Mouse (Mus musculus): Measurements from ENCODE around the gene Lad1. TPM values are rescaled to one million over a fixed set of nuclear protein-coding genes. Genes with fewer than 3 reads are reported as not detected.

The Lad1 gene
- total and polyA plus RNA-seq, 3 experiments = 0.16 TPM; not detected in 2

GRCm38 (mm10) chr1:135778780-135779535 lies 39.4 kb upstream of the Lad1 start, which contains the start of gene Tnni1:
Gene Tnni1 (plus strand): TSS chr1:135779434.
- Histone ChIP-seq H3K27me3 (ENCODE audit: insufficient read depth, low read length) (peaks cover 38% of the 10 kb centered on the region), H3K36me3 (replicated peaks) (no peaks in the 10 kb centered on the region), H3K4me1 (ENCODE audit: insufficient read depth, low read depth, low read length) (peaks cover 18% of the 10 kb centered on the region), H3K9me3 (replicated peaks) (no peaks in the 10 kb centered on the region), H3K4me3 (ENCODE audit: low read depth, low read length) (no peak within 1 kb of the TSS; the same call in 1 of the 2 replicates)
- ATAC-seq (ENCODE audit: extremely low read depth, insufficient number of reproducible peaks, low FRiP score, poor library complexity, severe bottlenecking) (no peak), DNase-seq (ENCODE audit: low spot score) (no peak)
- TF ChIP-seq GATA2 (IDR thresholded peaks at IDR 0.05; ENCODE audit: borderline replicate concordance, low read depth, low read length) (no peak), POLR2AphosphoS5 (IDR thresholded peaks at IDR 0.05; ENCODE audit: insufficient replicate concordance, low read depth, low read length) (no peak), GATA1 (IDR thresholded peaks at IDR 0.05; ENCODE audit: borderline replicate concordance, low read length) (no peak), TAL1 (conservative IDR thresholded peaks at IDR 0.05; ENCODE audit: low read depth, low read length) (no peak), CTCF (IDR thresholded peaks at IDR 0.05; ENCODE audit: low read depth, low read length) (no peak)

- no peak for ATAC-seq (ENCODE audit: extremely low read depth, insufficient number of reproducible peaks, low FRiP score, poor library complexity, severe bottlenecking)
- Histone ChIP-seq H3K36me3 (replicated peaks) (no peaks in the 10 kb centered on the region), H3K27me3 (ENCODE audit: insufficient read depth, low read length) (peaks cover 29% of the 10 kb centered on the region), H3K4me1 (ENCODE audit: insufficient read depth, low read depth, low read length) (peaks cover 18% of the 10 kb centered on the region), H3K9me3 (replicated peaks) (no peaks in the 10 kb centered on the region), H3K4me3 (ENCODE audit: low read depth, low read length) (no peak overlapping the region)
- DNase-seq (ENCODE audit: low spot score) = no peak
- TF ChIP-seq TAL1 (conservative IDR thresholded peaks at IDR 0.05; ENCODE audit: low read depth, low read length) = no peak
- no peak for TF ChIP-seq POLR2AphosphoS5 (IDR thresholded peaks at IDR 0.05; ENCODE audit: insufficient replicate concordance, low read depth, low read length)
These were observed 37.7 kb upstream of the Lad1 start for GRCm38 (mm10) chr1:135780649-135781048.

DNA sequence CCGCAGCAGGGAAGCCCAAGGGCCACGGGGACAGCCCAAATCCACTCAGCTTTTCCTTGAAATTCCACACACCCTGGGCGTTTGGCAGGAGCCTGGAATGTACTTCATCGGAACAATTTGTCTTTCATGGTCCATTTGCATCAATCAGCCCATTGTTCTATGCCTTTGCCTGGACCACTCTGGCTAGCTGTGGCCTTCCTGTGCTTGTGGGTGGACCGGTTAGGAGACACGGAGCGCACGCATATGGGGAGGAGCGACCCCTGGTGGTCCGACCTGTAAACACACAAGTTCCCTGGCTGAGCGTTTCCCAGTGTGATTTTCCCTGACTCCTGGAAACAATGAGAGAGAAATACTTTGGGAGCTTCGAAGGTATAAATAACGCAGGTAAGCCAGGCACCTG lies 37.2 kb upstream of the Lad1 start:
- Histone ChIP-seq H3K27me3 (ENCODE audit: insufficient read depth, low read length) (peaks cover 29% of the 10 kb centered on the region), H3K4me1 (ENCODE audit: insufficient read depth, low read depth, low read length) (peaks cover 18% of the 10 kb centered on the region), H3K4me3 (ENCODE audit: low read depth, low read length) (no peak overlapping the region), H3K9me3 (replicated peaks) (no peaks in the 10 kb centered on the region), H3K36me3 (replicated peaks) (no peaks in the 10 kb centered on the region)
- TF ChIP-seq GATA1 (IDR thresholded peaks at IDR 0.05; ENCODE audit: borderline replicate concordance, low read length) (no peak), CTCF (IDR thresholded peaks at IDR 0.05; ENCODE audit: low read depth, low read length) (peak; percentile 85)
- ATAC-seq (ENCODE audit: extremely low read depth, insufficient number of reproducible peaks, low FRiP score, poor library complexity, severe bottlenecking) = no peak; the same call in 1 of the 2 replicates
- DNase-seq (ENCODE audit: low spot score) = peak; percentile 60

DNA sequence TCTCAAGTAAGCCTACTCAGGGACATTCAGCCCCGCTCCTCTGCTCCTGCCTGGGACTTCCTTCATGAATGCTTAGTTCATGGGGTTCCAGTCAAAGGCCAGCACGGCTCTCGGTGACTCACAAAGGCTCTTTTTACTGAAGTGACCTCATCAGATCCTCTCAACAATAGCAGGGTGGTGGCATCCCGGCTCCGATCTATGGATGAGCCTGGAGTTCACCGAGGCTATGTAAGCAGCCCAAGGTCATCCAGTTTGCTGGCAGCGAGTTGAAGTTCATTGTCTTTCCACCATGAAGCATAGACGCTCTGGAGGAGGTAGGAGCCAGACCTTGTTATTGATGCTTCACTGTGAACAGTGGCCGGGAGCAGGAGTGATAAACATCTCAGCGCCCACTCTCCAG lies 35.6 kb upstream of the Lad1 start:
- no peak for TF ChIP-seq CTCF (IDR thresholded peaks at IDR 0.05; ENCODE audit: low read depth, low read length)
- TF ChIP-seq TAL1 (conservative IDR thresholded peaks at IDR 0.05; ENCODE audit: low read depth, low read length) = no peak
- no peak for TF ChIP-seq GATA2 (IDR thresholded peaks at IDR 0.05; ENCODE audit: borderline replicate concordance, low read depth, low read length)
- no peak for TF ChIP-seq GATA1 (IDR thresholded peaks at IDR 0.05; ENCODE audit: borderline replicate concordance, low read length)
- TF ChIP-seq POLR2AphosphoS5 (IDR thresholded peaks at IDR 0.05; ENCODE audit: insufficient replicate concordance, low read depth, low read length) = no peak
- Histone ChIP-seq H3K4me1 (ENCODE audit: insufficient read depth, low read depth, low read length) (peaks cover 18% of the 10 kb centered on the region), H3K9me3 (replicated peaks) (no peaks in the 10 kb centered on the region), H3K4me3 (ENCODE audit: low read depth, low read length) (no peak overlapping the region), H3K36me3 (replicated peaks) (no peaks in the 10 kb centered on the region), H3K27me3 (ENCODE audit: insufficient read depth, low read length) (peaks cover 22% of the 10 kb centered on the region)
- no peak for DNase-seq (ENCODE audit: low spot score)
- ATAC-seq (ENCODE audit: extremely low read depth, insufficient number of reproducible peaks, low FRiP score, poor library complexity, severe bottlenecking) = no peak

DNA sequence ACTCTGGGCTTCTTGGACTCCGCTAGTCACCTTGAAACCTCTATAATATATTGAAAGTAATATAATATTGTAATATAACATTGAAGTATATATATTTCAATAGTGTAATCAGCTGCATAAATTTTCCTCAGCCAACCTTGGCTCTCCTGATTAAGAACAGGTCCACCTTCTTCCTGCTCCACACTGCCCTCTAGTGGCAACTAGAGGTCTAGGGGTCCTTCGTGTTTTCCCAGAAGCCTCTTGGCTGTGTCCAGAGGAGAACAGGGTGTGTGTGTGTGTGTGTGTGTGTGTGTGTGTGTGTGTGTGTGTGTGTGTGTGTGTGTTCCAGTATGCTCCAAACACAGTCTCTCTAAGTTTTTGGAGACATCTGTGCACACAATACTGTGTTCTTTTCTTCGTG lies 30.6 kb upstream of the Lad1 start:
- Histone ChIP-seq H3K4me1 (ENCODE audit: insufficient read depth, low read depth, low read length) (no peaks in the 10 kb centered on the region), H3K27me3 (ENCODE audit: insufficient read depth, low read length) (peaks cover 22% of the 10 kb centered on the region), H3K9me3 (replicated peaks) (no peaks in the 10 kb centered on the region), H3K36me3 (replicated peaks) (no peaks in the 10 kb centered on the region), H3K4me3 (ENCODE audit: low read depth, low read length) (no peak overlapping the region)
- ATAC-seq (ENCODE audit: extremely low read depth, insufficient number of reproducible peaks, low FRiP score, poor library complexity, severe bottlenecking) (no peak), DNase-seq (ENCODE audit: low spot score) (peak; percentile 59)
- TF ChIP-seq CTCF (IDR thresholded peaks at IDR 0.05; ENCODE audit: low read depth, low read length) (peak; percentile 59), GATA2 (IDR thresholded peaks at IDR 0.05; ENCODE audit: borderline replicate concordance, low read depth, low read length) (no peak), POLR2AphosphoS5 (IDR thresholded peaks at IDR 0.05; ENCODE audit: insufficient replicate concordance, low read depth, low read length) (no peak), TAL1 (conservative IDR thresholded peaks at IDR 0.05; ENCODE audit: low read depth, low read length) (no peak), GATA1 (IDR thresholded peaks at IDR 0.05; ENCODE audit: borderline replicate concordance, low read length) (no peak)

DNA sequence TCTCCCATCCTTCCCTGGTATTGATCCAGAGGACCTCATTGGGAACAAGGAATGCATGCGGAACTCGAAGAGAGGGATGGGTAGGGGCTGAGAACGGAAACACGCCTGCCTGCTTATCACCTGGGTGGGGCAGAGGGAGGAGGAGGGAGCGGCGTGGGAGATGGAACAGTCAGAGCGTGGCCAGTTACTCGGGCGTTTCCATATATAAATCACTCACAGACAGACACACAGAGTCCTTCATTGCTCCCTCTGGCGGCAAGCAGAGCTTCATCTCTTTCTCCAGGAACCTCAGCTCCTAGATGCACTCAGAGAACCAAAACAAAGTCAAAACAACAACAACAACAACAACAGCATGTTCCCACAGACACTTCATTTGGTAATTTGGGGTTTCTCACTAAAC lies 29.7 kb upstream of the Lad1 start:
- Histone ChIP-seq H3K4me3 (ENCODE audit: low read depth, low read length) (no peak overlapping the region), H3K36me3 (replicated peaks) (no peaks in the 10 kb centered on the region), H3K27me3 (ENCODE audit: insufficient read depth, low read length) (peaks cover 22% of the 10 kb centered on the region), H3K4me1 (ENCODE audit: insufficient read depth, low read depth, low read length) (no peaks in the 10 kb centered on the region), H3K9me3 (replicated peaks) (no peaks in the 10 kb centered on the region)
- ATAC-seq (ENCODE audit: extremely low read depth, insufficient number of reproducible peaks, low FRiP score, poor library complexity, severe bottlenecking) (no peak), DNase-seq (ENCODE audit: low spot score) (no peak)
- TF ChIP-seq POLR2AphosphoS5 (IDR thresholded peaks at IDR 0.05; ENCODE audit: insufficient replicate concordance, low read depth, low read length) (no peak), GATA2 (IDR thresholded peaks at IDR 0.05; ENCODE audit: borderline replicate concordance, low read depth, low read length) (no peak), TAL1 (conservative IDR thresholded peaks at IDR 0.05; ENCODE audit: low read depth, low read length) (no peak), CTCF (IDR thresholded peaks at IDR 0.05; ENCODE audit: low read depth, low read length) (no peak), GATA1 (IDR thresholded peaks at IDR 0.05; ENCODE audit: borderline replicate concordance, low read length) (no peak)

Measured in G1E (cell line).